Mouse (Mus musculus): ENCODE data around the gene Prrt1.

Prrt1 gene

GRCm38 (mm10) chr17:34629221-34629751 lies at the start of gene Prrt1:
Gene Prrt1, plus strand, starts transcription at chr17:34629533.
- no peak for DNase-seq (ENCODE audit: low spot score)

GRCm38 (mm10) chr17:34582528-34582927 lies 46.8 kb upstream of the Prrt1 start:
- no peak for DNase-seq (ENCODE audit: low spot score)

- DNase-seq (ENCODE audit: low spot score), result no peak
Measured at GRCm38 (mm10) chr17:34583397-34583796, 45.9 kb upstream of the Prrt1 start.

GRCm38 (mm10) chr17:34583819-34584218 lies 45.5 kb upstream of the Prrt1 start:
- no peak for DNase-seq (ENCODE audit: low spot score)

GRCm38 (mm10) chr17:34585121-34585520 lies 44.2 kb upstream of the Prrt1 start:
- DNase-seq (ENCODE audit: low spot score), result no peak

- DNase-seq (ENCODE audit: low spot score), result no peak
Measured at GRCm38 (mm10) chr17:34585877-34586771, 43.2 kb upstream of the Prrt1 start.

GRCm38 (mm10) chr17:34586796-34587422 lies 42.4 kb upstream of the Prrt1 start:
- DNase-seq (ENCODE audit: low spot score), result peak; percentile 95

GRCm38 (mm10) chr17:34587423-34587811 lies 41.9 kb upstream of the Prrt1 start:
- peak; percentile 96 for DNase-seq (ENCODE audit: low spot score)

GRCm38 (mm10) chr17:34587814-34588213 lies 41.5 kb upstream of the Prrt1 start:
- no peak for DNase-seq (ENCODE audit: low spot score)

GRCm38 (mm10) chr17:34588767-34589166 lies 40.6 kb upstream of the Prrt1 start:
- DNase-seq (ENCODE audit: low spot score), result no peak

- no peak for DNase-seq (ENCODE audit: low spot score)
Measured at GRCm38 (mm10) chr17:34589206-34589605, 40.1 kb upstream of the Prrt1 start.

- DNase-seq (ENCODE audit: low spot score), result peak; percentile 51
Measured at GRCm38 (mm10) chr17:34589681-34590101, 39.6 kb upstream of the Prrt1 start, which contains the start of gene Gpsm3. Gene Gpsm3, plus strand, starts transcription at chr17:34589806.

- no peak for DNase-seq (ENCODE audit: low spot score)
Measured at GRCm38 (mm10) chr17:34590154-34590987, 39.0 kb upstream of the Prrt1 start.

GRCm38 (mm10) chr17:34591029-34591993 lies 38.0 kb upstream of the Prrt1 start, which contains the start of gene Pbx2:
Gene Pbx2, plus strand, starts transcription at chr17:34591266.
- DNase-seq (ENCODE audit: low spot score), result peak; percentile 43

GRCm38 (mm10) chr17:34591994-34592375 lies 37.3 kb upstream of the Prrt1 start:
- peak; percentile 97 for DNase-seq (ENCODE audit: low spot score)

- peak; percentile 47 for DNase-seq (ENCODE audit: low spot score)
Measured at GRCm38 (mm10) chr17:34592581-34593549, 36.5 kb upstream of the Prrt1 start.

- DNase-seq (ENCODE audit: low spot score), result no peak
Measured at GRCm38 (mm10) chr17:34593752-34594525, 35.4 kb upstream of the Prrt1 start.

- no peak for DNase-seq (ENCODE audit: low spot score)
Measured at GRCm38 (mm10) chr17:34596098-34596497, 33.2 kb upstream of the Prrt1 start.

Data from yolk sac, embryonic 10.5 days (tissue).